In the genomic region with DNA sequence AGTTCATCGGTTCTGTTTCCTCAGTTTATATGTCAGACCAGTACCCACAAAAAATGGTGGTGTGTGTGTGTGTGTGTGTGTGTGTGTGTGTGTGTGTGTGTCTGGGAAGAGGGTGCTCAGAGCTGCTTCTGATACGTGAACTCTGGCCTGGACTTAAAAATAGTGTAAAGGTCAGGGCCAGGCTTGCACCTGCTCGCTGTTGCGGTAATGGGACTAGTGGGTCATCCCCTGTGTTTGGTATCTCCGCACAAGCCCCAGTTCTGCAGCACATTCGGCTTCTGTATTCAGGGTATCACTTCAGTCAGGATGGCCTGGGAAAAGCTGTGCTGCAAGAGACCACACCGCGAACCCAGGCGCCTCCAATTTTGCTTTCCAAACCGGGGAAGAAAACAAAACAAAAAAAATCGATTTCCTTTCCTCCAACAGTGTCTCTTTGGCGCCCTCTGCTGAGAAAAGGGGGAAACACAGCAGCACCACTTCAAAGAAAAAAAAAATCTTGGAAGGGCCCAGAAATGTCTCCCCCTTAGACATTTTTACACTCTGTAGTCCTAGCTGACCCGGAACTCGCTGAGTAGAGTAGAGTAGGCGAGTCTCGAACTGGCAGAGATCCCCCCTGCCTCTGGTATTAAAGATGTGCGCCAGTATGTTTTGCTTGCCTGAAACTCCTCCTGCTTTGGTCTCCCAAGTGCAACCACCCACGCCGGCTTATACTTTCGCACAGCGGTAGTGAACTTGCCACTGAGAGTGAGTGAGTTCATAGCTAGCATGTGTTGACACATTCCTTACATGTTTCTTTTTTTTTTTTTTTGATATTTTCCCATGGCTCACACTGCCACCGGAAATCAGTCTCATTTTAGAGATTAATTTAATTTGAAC, we compare ENCODE assay signal across 1 mouse cellular context.
TF ChIP-seq lines count a peak whose summit lies in the region.

No protein-coding gene starts in this region.

TF ChIP-seq in myocyte, 11 proteins besides CTCF, POLR2A, EP300 and RAD21 (continued from another document):
- TF ChIP-seq MYOD1 (IDR thresholded peaks at IDR 0.05; ENCODE audit: control insufficient read depth in 1 of 3, insufficient read length in 2 of 3, low read depth in 2 of 3) (peak; percentile 29 to 88 (median 48)), E2F4 (IDR thresholded peaks at IDR 0.05; ENCODE audit: insufficient read depth) (no peak)
